Mouse (Mus musculus): Measurements from ENCODE around the gene Ms4a4d.

DNA sequence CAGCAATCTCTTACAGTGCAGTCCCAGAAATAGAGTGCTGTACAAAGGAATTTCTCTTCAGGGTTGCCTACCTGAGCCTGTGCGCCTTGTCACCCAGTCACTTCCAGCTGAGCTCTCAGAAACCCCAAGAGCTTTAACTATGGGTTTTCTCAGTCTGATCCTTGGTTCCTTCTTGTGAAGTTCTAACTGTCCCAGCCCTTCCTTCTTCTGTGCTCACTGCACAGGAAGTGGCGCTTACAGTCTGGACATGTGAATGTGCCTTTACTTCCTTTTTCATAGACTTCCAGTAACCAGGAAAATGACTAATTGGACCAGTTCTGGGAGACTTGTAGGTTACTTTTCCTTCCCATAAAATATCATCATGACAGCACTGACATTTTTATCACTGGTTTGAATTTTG is 68.0 kb downstream of the Ms4a4d start, which contains the start of gene Ms4a6d:
- TF ChIP-seq POLR2A (IDR thresholded peaks at IDR 0.05; ENCODE audit: insufficient read length, low read depth) = no peak
- TF ChIP-seq MAX (IDR thresholded peaks at IDR 0.05; ENCODE audit: low read depth) = no peak

All from myocyte (in vitro differentiated cells).